In genomic region chr8:70538024-70538579, GRCm38 (mm10) we compare ENCODE assay signal across 8 mouse cellular contexts. TPM values are rescaled to one million over a fixed set of nuclear protein-coding genes. Genes with fewer than 3 reads are reported as not detected.
DNase-seq lines count a peak whose midpoint lies in the region; ATAC-seq and TF ChIP-seq lines count a peak whose summit lies in the region.

No protein-coding gene starts in this region.

- peak overlapping the region; percentile 64 for H3K4me3 ChIP-seq in thymus, adult 2 months (ENCODE audit: control insufficient read depth, insufficient read depth, low read length)
- H3K4me3 ChIP-seq in heart, adult 2 months = peak overlapping the region; percentile 85
- peak overlapping the region; percentile 53 for H3K4me3 ChIP-seq in kidney, adult 2 months (ENCODE audit: insufficient read depth, low read depth, low read length)
- H3K4me3 ChIP-seq in lung, embryonic 14.5 days (ENCODE audit: low read depth, low read length) = peak overlapping the region; percentile 79

- peak overlapping the region; percentile 97 for H3K4me2 ChIP-seq in lung, embryonic 14.5 days

- intact Hi-C loops in heart, adult 2 months (cut with DNase I) = no loop called here

- peaks cover 3% of the 10 kb centered on the region for H3K79me2 ChIP-seq in heart, adult 2 months (replicated peaks; ENCODE audit: control insufficient read depth, insufficient read depth, low read length)

- DNase-seq in thymus, adult 2 months = peak; percentile 39
- DNase-seq in thymus, postnatal 0 days (ENCODE audit: low spot score) = no peak
- DNase-seq in embryo, embryonic 11 days = peak; percentile 74
- peak; percentile 71 to 83 for DNase-seq in heart, adult 2 months
- peak; percentile 78 for DNase-seq in kidney, adult 2 months
- peak; percentile 74 for DNase-seq in lung, embryonic 14.5 days
- DNase-seq in urinary bladder, postnatal 4 days (ENCODE audit: low spot score in 2 of 2) = peak; percentile 72 to 76

- H3K4me1 ChIP-seq in thymus, adult 2 months (replicated peaks; ENCODE audit: control insufficient read depth, insufficient read depth, low read length) = peaks cover 28% of the 10 kb centered on the region
- peaks cover 14% of the 10 kb centered on the region for H3K4me1 ChIP-seq in heart, adult 2 months (ENCODE audit: control insufficient read depth, insufficient read depth, low read length)
- H3K4me1 ChIP-seq in kidney, adult 2 months (ENCODE audit: control insufficient read depth, insufficient read depth, low read length) = peaks cover 11% of the 10 kb centered on the region; the same call in 1 of the 2 replicates
- peaks cover 15% of the 10 kb centered on the region for H3K4me1 ChIP-seq in lung, embryonic 14.5 days (ENCODE audit: insufficient read depth)

- no peak overlapping the region; the same call in 1 of the 2 replicates for H3K27ac ChIP-seq in thymus, adult 2 months (ENCODE audit: control insufficient read depth, insufficient read depth, low read length)
- peak overlapping the region; percentile 93 for H3K27ac ChIP-seq in heart, adult 2 months
- H3K27ac ChIP-seq in kidney, adult 2 months (ENCODE audit: insufficient read depth, low read depth, low read length) = peak overlapping the region; percentile 28
- H3K27ac ChIP-seq in lung, embryonic 14.5 days (ENCODE audit: low read depth) = peak overlapping the region; percentile 96

- H3K9ac ChIP-seq in heart, adult 2 months (ENCODE audit: low read depth, low read length) = peak overlapping the region; percentile 51
- H3K9ac ChIP-seq in lung, embryonic 14.5 days = peak overlapping the region; percentile 80

- 26% methylated on average over 24 of the region's 24 CpGs for WGBS in thymus, adult 2 months
- 8% methylated on average over 24 of the region's 24 CpGs for WGBS in heart, adult 2 months
- WGBS in kidney, adult 2 months = 13% methylated on average over 24 of the region's 24 CpGs
- WGBS in lung, embryonic 14.5 days = 10% methylated on average over 24 of the region's 24 CpGs

- H3K9me3 ChIP-seq in lung, embryonic 14.5 days (ENCODE audit: low read depth, low read length) = no peaks in the 10 kb centered on the region

- no peak for TF ChIP-seq CTCF in thymus, adult 2 months (IDR thresholded peaks at IDR 0.05; ENCODE audit: borderline replicate concordance, control insufficient read depth, extremely low read depth, insufficient read depth, low read length, poor library complexity)
- no peak for TF ChIP-seq CTCF in heart, adult 2 months (IDR thresholded peaks at IDR 0.05)
- TF ChIP-seq CTCF in kidney, adult 2 months (conservative IDR thresholded peaks at IDR 0.05; ENCODE audit: insufficient read depth, insufficient read length, low read depth, low read length) = no peak
- no peak for TF ChIP-seq CTCF in lung, embryonic 14.5 days (IDR thresholded peaks at IDR 0.05; ENCODE audit: low read depth)

- no peaks in the 10 kb centered on the region for H3K27me3 ChIP-seq in thymus, adult 2 months (ENCODE audit: control insufficient read depth, insufficient read depth, low read length)
- no peaks in the 10 kb centered on the region for H3K27me3 ChIP-seq in heart, adult 2 months (ENCODE audit: control insufficient read depth, insufficient read depth, low read length)
- no peaks in the 10 kb centered on the region for H3K27me3 ChIP-seq in kidney, adult 2 months (replicated peaks; ENCODE audit: control insufficient read depth, insufficient read depth, low read length)
- H3K27me3 ChIP-seq in lung, embryonic 14.5 days (ENCODE audit: insufficient read depth, low read length) = no peaks in the 10 kb centered on the region

- TF ChIP-seq POLR2A in thymus, adult 2 months (IDR thresholded peaks at IDR 0.05; ENCODE audit: control insufficient read depth, extremely low read depth, insufficient read depth, low read length, poor library complexity) = no peak
- TF ChIP-seq POLR2A in heart, adult 2 months (IDR thresholded peaks at IDR 0.05; ENCODE audit: insufficient read depth, low read depth, low read length) = peak; percentile 54
- TF ChIP-seq POLR2A in kidney, adult 2 months (IDR thresholded peaks at IDR 0.05; ENCODE audit: low read depth, low read length) = no peak

- peak; percentile 12; the same call in 1 of the 2 replicates for ATAC-seq in lung, embryonic 14.5 days (ENCODE audit: insufficient read depth)
- peak; percentile 4; the same call in 1 of the 2 replicates for ATAC-seq in neutrophil, adult 5-6 weeks (ENCODE audit: extremely low read depth, insufficient number of reproducible peaks, low FRiP score, poor library complexity, severe bottlenecking)

- TF ChIP-seq EP300 in heart, adult 2 months (IDR thresholded peaks at IDR 0.05; ENCODE audit: insufficient read depth, low read depth, low read length) = no peak

- peaks cover under 1% of the 10 kb centered on the region for H3K36me3 ChIP-seq in thymus, adult 2 months (ENCODE audit: control insufficient read depth, insufficient read depth, low read length)
- H3K36me3 ChIP-seq in heart, adult 2 months (ENCODE audit: control insufficient read depth, insufficient read depth, low read length) = no peaks in the 10 kb centered on the region; the same call in 1 of the 2 replicates
- H3K36me3 ChIP-seq in kidney, adult 2 months (ENCODE audit: control insufficient read depth, insufficient read depth, low read length) = no peaks in the 10 kb centered on the region
- peaks cover 42% of the 10 kb centered on the region for H3K36me3 ChIP-seq in lung, embryonic 14.5 days (ENCODE audit: insufficient read depth)

RNA-seq across cellular contexts. Expression of gene Ell, which starts 1.2 kb away (rescaled TPM):
- polyA plus RNA-seq in thymus, adult 2 months (2012; rRNA removed) = 40.2 and 42.6 TPM in 2 replicates
- polyA plus RNA-seq in thymus, postnatal 0 days (2015; fragmentation: Nextera tagmentation; extraction: Ambion mirVana) = 13.5 and 14.2 TPM in 2 replicates
- 10 to 100 TPM in 1 of 2 experiments, 1 to 10 TPM in 1; 9.6 to 12.0 TPM for total RNA-seq in heart, adult 2 months (2021)
- polyA plus RNA-seq in heart, adult 2 months (2012; rRNA removed) = 12.7 and 13.8 TPM in 2 replicates
- polyA plus RNA-seq in kidney, adult 2 months (2012; rRNA removed) = 16.4 and 18.1 TPM in 2 replicates
- 18.5 and 20.0 TPM in 2 replicates for polyA plus RNA-seq in lung, embryonic 14.5 days (2014; fragmentation: Nextera tagmentation; extraction: Ambion mirVana)
- total RNA-seq in neutrophil, adult 5-6 weeks (2017) = 38.8 and 40.6 TPM in 2 replicates

RNA-seq across cellular contexts. Expression of gene Kxd1, which starts 10.3 kb away (rescaled TPM):
- polyA plus RNA-seq in thymus, adult 2 months (2012; rRNA removed) = 72.7 and 86.7 TPM in 2 replicates
- polyA plus RNA-seq in thymus, postnatal 0 days (2015; fragmentation: Nextera tagmentation; extraction: Ambion mirVana) = 66.8 and 68.6 TPM in 2 replicates
- total RNA-seq in heart, adult 2 months (2021) = 10 to 100 TPM; 80.4 to 99.4 TPM
- 111 and 121 TPM in 2 replicates for polyA plus RNA-seq in heart, adult 2 months (2012; rRNA removed)
- polyA plus RNA-seq in kidney, adult 2 months (2012; rRNA removed) = 151 TPM in 2 replicates
- polyA plus RNA-seq in lung, embryonic 14.5 days (2014; fragmentation: Nextera tagmentation; extraction: Ambion mirVana) = 56.3 and 59.0 TPM in 2 replicates
- 47.4 and 51.6 TPM in 2 replicates for total RNA-seq in neutrophil, adult 5-6 weeks (2017)

RNA-seq across cellular contexts. Expression of gene Fkbp8, which starts 10.6 kb away (rescaled TPM):
- 613 and 640 TPM in 2 replicates for polyA plus RNA-seq in thymus, adult 2 months (2012; rRNA removed)
- polyA plus RNA-seq in thymus, postnatal 0 days (2015; fragmentation: Nextera tagmentation; extraction: Ambion mirVana) = 309 and 319 TPM in 2 replicates
- 100 to 1,000 TPM; 116 to 135 TPM for total RNA-seq in heart, adult 2 months (2021)
- 179 and 201 TPM in 2 replicates for polyA plus RNA-seq in heart, adult 2 months (2012; rRNA removed)
- polyA plus RNA-seq in kidney, adult 2 months (2012; rRNA removed) = 320 and 410 TPM in 2 replicates
- 239 and 245 TPM in 2 replicates for polyA plus RNA-seq in lung, embryonic 14.5 days (2014; fragmentation: Nextera tagmentation; extraction: Ambion mirVana)
- total RNA-seq in neutrophil, adult 5-6 weeks (2017) = 185 and 192 TPM in 2 replicates

RNA-seq across cellular contexts. Expression of gene Uba52, which starts 27.5 kb away (rescaled TPM):
- polyA plus RNA-seq in thymus, adult 2 months (2012; rRNA removed) = 731 and 765 TPM in 2 replicates
- 1,327 and 1,441 TPM in 2 replicates for polyA plus RNA-seq in thymus, postnatal 0 days (2015; fragmentation: Nextera tagmentation; extraction: Ambion mirVana)
- 1,000 to 10,000 TPM; 1,480 to 1,595 TPM for total RNA-seq in heart, adult 2 months (2021)
- 439 and 626 TPM in 2 replicates for polyA plus RNA-seq in heart, adult 2 months (2012; rRNA removed)
- 620 and 835 TPM in 2 replicates for polyA plus RNA-seq in kidney, adult 2 months (2012; rRNA removed)
- 964 and 1,036 TPM in 2 replicates for polyA plus RNA-seq in lung, embryonic 14.5 days (2014; fragmentation: Nextera tagmentation; extraction: Ambion mirVana)
- 720 and 1,162 TPM in 2 replicates for total RNA-seq in neutrophil, adult 5-6 weeks (2017)

RNA-seq across cellular contexts. Expression of gene Rex1bd, which starts 31.6 kb away (rescaled TPM):
- 196 and 227 TPM in 2 replicates for polyA plus RNA-seq in thymus, adult 2 months (2012; rRNA removed)
- polyA plus RNA-seq in thymus, postnatal 0 days (2015; fragmentation: Nextera tagmentation; extraction: Ambion mirVana) = 170 and 181 TPM in 2 replicates
- total RNA-seq in heart, adult 2 months (2021) = 100 to 1,000 TPM; 111 to 118 TPM
- 129 and 145 TPM in 2 replicates for polyA plus RNA-seq in heart, adult 2 months (2012; rRNA removed)
- polyA plus RNA-seq in kidney, adult 2 months (2012; rRNA removed) = 161 and 177 TPM in 2 replicates
- 113 and 126 TPM in 2 replicates for polyA plus RNA-seq in lung, embryonic 14.5 days (2014; fragmentation: Nextera tagmentation; extraction: Ambion mirVana)
- total RNA-seq in neutrophil, adult 5-6 weeks (2017) = 12.4 and 29.8 TPM in 2 replicates
